Mouse (Mus musculus) intestine, embryonic 15.5 days (tissue): ENCODE data around the gene Acot7. TPM values are rescaled to one million over a fixed set of nuclear protein-coding genes. Genes with fewer than 3 reads are reported as not detected.

Experiments used
- ATAC-seq: fragments of 200-750 bp; cut with Nextera tagmentation; 2 replicates; pipeline ENCODE4 v1.8.0; 2017; ENCODE audit warnings: moderate TSS enrichment, moderate library complexity
- H3K27ac ChIP-seq: fragments of 300-500 bp; sonication (generic); 2 replicates; pipeline ENCODE4 v1.5.1; 2015; ENCODE audit warnings: mild to moderate bottlenecking, inconsistent platforms
- H3K27me3 ChIP-seq: fragments of 300-500 bp; sonication (generic); replicated peaks from 2 replicates; pipeline ENCODE4 v1.6.1; 2015; ENCODE audit warnings: inconsistent platforms
- H3K36me3 ChIP-seq: fragments of 300-500 bp; sonication (generic); 2 replicates; pipeline ENCODE4 v1.6.1; 2015; ENCODE audit warnings: inconsistent platforms
- H3K4me1 ChIP-seq: fragments of 300-500 bp; sonication (generic); replicated peaks from 2 replicates; pipeline ENCODE4 v1.6.1; 2015; ENCODE audit warnings: inconsistent platforms
- H3K4me2 ChIP-seq: fragments of 300-500 bp; sonication (generic); replicated peaks from 2 replicates; pipeline ENCODE4 v1.6.1; 2015; ENCODE audit warnings: mild to moderate bottlenecking, inconsistent platforms
- H3K4me3 ChIP-seq: fragments of 300-500 bp; sonication (generic); replicated peaks from 2 replicates; pipeline ENCODE4 v1.5.1; 2015; ENCODE audit warnings: inconsistent platforms
- H3K9ac ChIP-seq: fragments of 300-500 bp; sonication (generic); 2 replicates; pipeline ENCODE4 v1.6.1; 2015; ENCODE audit warnings: inconsistent platforms
- H3K9me3 ChIP-seq: fragments of 300-500 bp; sonication (generic); 2 replicates; pipeline ENCODE4 v1.6.1; 2016; ENCODE audit warnings: inconsistent platforms
- WGBS: fragments of 180-500 bp; shearing (Covaris S2); methylation state at CpG from one replicate; pipeline ENCODE4 v1.1.7; 2015; 5-methylcytosine and 5-hydroxymethylcytosine counted together
- polyA plus RNA-seq: library from polyadenylated mRNA; unstranded; fragments of >200 nt; fragmentation: Nextera tagmentation; extraction: Ambion mirVana; gene quantifications from 2 replicates; pipeline ENCODE4 v1.2.1, GENCODE M21; 2015

Gene Acot7
- polyA plus RNA-seq, 1 experiment from 2014 or later = 57.8 TPM

GRCm38 (mm10) chr4:152202905-152203304, 25.0 kb downstream of the Acot7 start:
- H3K9ac ChIP-seq = no peak overlapping the region
- 0 out of 2 replicates have a peak, but pooled peaks cover 2% of the 10 kb centered on the region for H3K36me3 ChIP-seq
- H3K4me3 ChIP-seq = no peak overlapping the region
- peaks cover 19% of the 10 kb centered on the region for H3K4me1 ChIP-seq
- H3K9me3 ChIP-seq = no peaks in the 10 kb centered on the region
- H3K4me2 ChIP-seq = no peak overlapping the region
- no peak; the same call in 1 of the 2 replicates for ATAC-seq
- WGBS = 60% methylated on average over 3 of the region's 3 CpGs
- H3K27ac ChIP-seq = no peak overlapping the region
- H3K27me3 ChIP-seq = no peaks in the 10 kb centered on the region

DNA sequence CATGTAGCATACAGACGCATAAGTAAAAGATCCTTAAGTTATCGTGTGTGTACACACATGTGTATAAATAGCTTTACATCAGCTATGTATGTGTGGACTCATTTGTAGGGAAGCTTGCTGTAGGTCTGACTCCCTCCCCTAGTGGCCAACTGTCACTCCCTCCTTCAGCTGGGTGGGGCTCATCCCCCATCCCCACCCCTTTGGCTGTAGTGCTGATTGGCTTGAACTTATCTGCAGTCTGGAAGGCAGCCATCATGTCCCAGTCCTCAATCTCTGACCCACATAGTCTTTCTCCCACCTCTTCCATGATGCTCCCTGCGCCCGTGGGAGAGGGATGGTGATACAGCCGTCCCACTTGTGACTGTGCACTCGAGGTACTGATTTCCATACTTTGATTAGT, 26.7 kb downstream of the Acot7 start:
- 0 out of 2 replicates have a peak, but pooled peaks cover 2% of the 10 kb centered on the region for H3K36me3 ChIP-seq
- ATAC-seq = no peak
- H3K9ac ChIP-seq = no peak overlapping the region
- H3K9me3 ChIP-seq = no peaks in the 10 kb centered on the region
- H3K27ac ChIP-seq = no peak overlapping the region
- H3K4me2 ChIP-seq = no peak overlapping the region
- no peaks in the 10 kb centered on the region for H3K27me3 ChIP-seq
- H3K4me3 ChIP-seq = no peak overlapping the region
- WGBS = 85% methylated on average over 6 of the region's 6 CpGs
- peaks cover 19% of the 10 kb centered on the region for H3K4me1 ChIP-seq

GRCm38 (mm10) chr4:152206199-152206598, 28.3 kb downstream of the Acot7 start:
- 57% methylated on average over 6 of the region's 6 CpGs for WGBS
- Histone ChIP-seq H3K36me3 (0 out of 2 replicates have a peak, but pooled peaks cover 2% of the 10 kb centered on the region), H3K27ac (no peak overlapping the region), H3K4me2 (no peak overlapping the region), H3K27me3 (no peaks in the 10 kb centered on the region), H3K4me3 (no peak overlapping the region), H3K9ac (no peak overlapping the region), H3K4me1 (peaks cover 9% of the 10 kb centered on the region), H3K9me3 (no peaks in the 10 kb centered on the region)
- no peak for ATAC-seq

DNA sequence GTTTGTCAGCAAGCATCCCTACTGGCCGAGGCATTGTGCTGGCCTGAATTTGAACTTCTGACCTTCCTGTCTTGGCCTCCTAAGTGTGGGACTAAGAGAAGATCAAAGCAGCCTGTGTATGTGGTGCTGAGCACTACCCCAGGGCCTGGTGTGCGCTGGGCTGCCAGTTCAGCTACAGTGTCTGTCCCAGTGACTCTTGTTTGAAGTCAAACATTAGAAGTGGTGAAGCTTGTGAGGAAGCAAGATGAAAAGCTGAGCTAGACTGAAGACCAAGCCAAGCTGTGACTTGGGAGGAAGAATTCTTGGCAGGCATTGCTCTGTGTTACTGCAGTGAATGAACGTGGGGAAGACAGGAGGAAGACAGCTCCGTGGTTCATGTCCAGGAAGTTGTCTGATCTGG, 31.7 kb downstream of the Acot7 start:
- Histone ChIP-seq H3K27ac (no peak overlapping the region), H3K4me2 (no peak overlapping the region), H3K9ac (no peak overlapping the region), H3K4me1 (peaks cover 5% of the 10 kb centered on the region), H3K36me3 (0 out of 2 replicates have a peak, but pooled peaks cover 2% of the 10 kb centered on the region), H3K4me3 (no peak overlapping the region), H3K27me3 (no peaks in the 10 kb centered on the region), H3K9me3 (no peaks in the 10 kb centered on the region)
- 47% methylated on average over 4 of the region's 4 CpGs for WGBS
- ATAC-seq = no peak

- Histone ChIP-seq H3K4me3 (no peak overlapping the region), H3K4me1 (peaks cover 10% of the 10 kb centered on the region), H3K27ac (no peak overlapping the region), H3K9ac (no peak overlapping the region), H3K4me2 (no peak overlapping the region), H3K9me3 (no peaks in the 10 kb centered on the region), H3K27me3 (no peaks in the 10 kb centered on the region), H3K36me3 (0 out of 2 replicates have a peak, but pooled peaks cover under 1% of the 10 kb centered on the region)
- WGBS = 61% methylated on average over 6 of the region's 6 CpGs
- peak; percentile 35 for ATAC-seq
These were observed 34.2 kb downstream of the Acot7 start for GRCm38 (mm10) chr4:152212091-152212505.

DNA sequence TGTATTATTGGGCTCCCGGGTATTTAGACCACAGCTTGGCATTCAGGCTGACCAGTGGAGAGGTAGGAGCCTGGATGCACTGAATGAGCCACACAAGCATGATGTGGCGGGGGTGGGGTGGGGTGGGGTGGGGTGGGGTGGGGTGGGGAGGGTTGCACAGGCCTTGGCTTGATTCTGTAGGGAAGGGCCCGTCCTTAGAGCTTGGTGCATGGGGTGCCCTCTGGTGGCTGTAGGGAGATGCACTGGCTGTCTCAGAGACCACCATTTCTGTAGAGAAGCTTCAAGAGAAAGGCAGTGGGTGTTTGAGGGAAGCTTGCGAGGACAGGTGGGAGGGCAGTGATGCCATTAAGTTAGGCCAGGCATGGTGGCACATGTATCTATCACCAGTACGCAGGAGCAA, 34.6 kb downstream of the Acot7 start:
- no peak overlapping the region for H3K4me3 ChIP-seq
- 41% methylated on average over 5 of the region's 5 CpGs for WGBS
- ATAC-seq = peak; percentile 20; the same call in 1 of the 2 replicates
- no peaks in the 10 kb centered on the region for H3K36me3 ChIP-seq
- H3K9ac ChIP-seq = no peak overlapping the region
- no peaks in the 10 kb centered on the region for H3K27me3 ChIP-seq
- no peak overlapping the region for H3K27ac ChIP-seq
- H3K9me3 ChIP-seq = no peaks in the 10 kb centered on the region
- H3K4me1 ChIP-seq = peaks cover 10% of the 10 kb centered on the region
- H3K4me2 ChIP-seq = no peak overlapping the region

DNA sequence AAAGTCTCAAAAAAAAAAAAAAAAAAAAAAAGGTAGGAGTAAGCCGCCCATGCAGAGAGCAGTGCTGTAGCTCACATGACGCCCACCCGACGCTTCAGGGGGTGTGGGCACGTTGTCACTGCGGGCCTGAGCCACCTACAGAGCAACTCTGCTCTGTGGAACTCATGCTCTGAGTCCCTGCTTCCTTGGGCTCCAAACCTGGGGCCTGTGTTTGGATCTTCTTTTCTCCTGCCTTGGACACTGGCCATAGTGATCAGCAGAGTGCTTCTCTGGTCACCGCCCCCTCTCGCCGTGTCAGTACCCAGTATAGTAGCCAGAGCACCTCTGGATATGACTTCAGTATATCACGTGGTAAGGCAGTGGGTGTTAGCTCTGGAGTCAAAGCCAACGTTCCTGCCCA, 35.0 kb downstream of the Acot7 start:
- no peak for ATAC-seq
- no peaks in the 10 kb centered on the region for H3K27me3 ChIP-seq
- no peaks in the 10 kb centered on the region for H3K9me3 ChIP-seq
- WGBS = 60% methylated on average over 11 of the region's 11 CpGs
- no peak overlapping the region for H3K4me3 ChIP-seq
- no peak overlapping the region for H3K27ac ChIP-seq
- H3K9ac ChIP-seq = no peak overlapping the region
- no peaks in the 10 kb centered on the region for H3K36me3 ChIP-seq
- no peak overlapping the region for H3K4me2 ChIP-seq
- peaks cover 10% of the 10 kb centered on the region for H3K4me1 ChIP-seq

DNA sequence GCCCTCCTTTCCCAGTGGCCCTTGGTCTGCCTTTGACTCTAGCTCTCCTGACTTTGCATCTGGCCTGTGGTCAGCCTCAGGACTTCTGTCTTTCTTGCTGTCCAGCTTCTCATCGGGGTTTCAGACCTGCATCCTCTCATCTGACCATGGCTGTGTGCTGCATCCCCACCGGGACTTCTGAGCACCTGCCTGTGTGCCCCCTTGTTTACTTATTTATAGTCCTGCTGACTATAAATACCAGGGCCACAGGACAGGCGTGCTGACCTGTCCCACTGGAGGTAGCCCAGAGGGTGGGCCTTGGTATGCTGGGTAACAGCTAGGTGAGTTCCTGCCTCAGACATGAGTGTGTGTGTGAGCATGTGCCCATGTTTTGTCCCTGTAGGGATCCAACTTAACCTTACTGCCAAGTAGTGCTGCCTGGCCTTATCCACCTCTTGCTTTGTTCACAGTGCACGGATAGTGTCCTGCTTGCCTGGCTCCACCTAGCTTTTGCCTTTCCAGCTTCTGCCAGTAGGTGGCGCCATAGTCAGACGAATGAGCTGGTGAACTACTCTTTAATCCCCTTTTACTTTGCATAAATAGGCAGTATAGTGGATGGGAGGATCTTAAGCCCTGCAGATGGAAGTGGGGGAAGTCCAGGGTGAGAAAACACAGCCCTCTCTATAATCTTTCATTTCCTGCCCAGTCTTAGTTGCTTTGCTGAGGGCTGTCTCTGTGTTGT, 36.0 kb downstream of the Acot7 start:
- H3K4me3 ChIP-seq = no peak overlapping the region
- H3K27ac ChIP-seq = no peak overlapping the region
- no peaks in the 10 kb centered on the region for H3K27me3 ChIP-seq
- no peak overlapping the region for H3K9ac ChIP-seq
- H3K4me1 ChIP-seq = peaks cover 10% of the 10 kb centered on the region
- H3K4me2 ChIP-seq = peak overlapping the region; percentile 38
- 30% methylated on average over 6 of the region's 6 CpGs for WGBS
- ATAC-seq = peak; percentile 48
- H3K36me3 ChIP-seq = no peaks in the 10 kb centered on the region
- no peaks in the 10 kb centered on the region for H3K9me3 ChIP-seq

DNA sequence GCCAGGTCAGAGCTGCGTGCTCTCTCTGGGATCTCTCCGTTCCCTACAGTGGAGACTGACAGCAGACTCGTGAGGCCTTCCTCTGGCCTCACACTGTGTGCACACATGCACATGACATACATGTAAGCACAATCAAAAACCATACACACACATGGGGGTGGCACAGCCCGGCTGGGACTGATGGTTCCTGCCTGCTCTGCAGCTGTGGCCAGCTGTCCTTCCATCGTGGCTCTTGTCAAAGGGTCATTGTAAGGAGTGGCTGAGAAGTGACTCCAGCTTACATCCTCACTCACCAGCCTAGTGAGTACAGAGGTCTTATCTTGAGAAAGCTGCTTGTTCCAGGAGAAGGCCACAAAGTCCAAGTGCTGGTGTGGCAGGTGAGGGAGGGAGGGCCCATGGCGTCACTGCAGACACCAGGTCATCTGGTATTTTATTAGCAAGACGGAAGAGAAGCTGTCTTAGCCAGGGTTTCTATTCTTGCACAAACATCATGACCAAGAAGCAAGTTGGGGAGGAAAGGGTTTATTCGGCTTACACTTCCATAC, 37.0 kb downstream of the Acot7 start:
- peak overlapping the region; percentile 57 for H3K27ac ChIP-seq

DNA sequence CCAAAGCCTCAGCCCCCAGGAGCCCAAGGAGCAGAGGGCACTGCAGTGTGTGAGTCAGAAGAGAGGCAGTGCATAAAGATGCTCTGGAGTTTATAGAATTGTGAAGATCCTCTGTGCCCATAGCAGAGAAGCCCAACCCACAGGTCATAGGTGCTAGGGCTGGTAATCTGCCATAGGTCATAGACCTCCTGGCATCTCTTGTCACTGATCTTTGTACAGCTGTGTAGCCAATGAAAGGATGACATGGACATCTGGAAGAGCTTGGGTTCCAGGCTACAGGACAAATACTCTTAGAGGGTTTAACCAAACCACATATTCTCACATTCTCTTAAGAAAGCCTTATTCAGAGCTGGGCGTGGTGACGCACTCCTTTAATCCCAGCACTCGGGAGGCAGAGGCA, 41.7 kb downstream of the Acot7 start:
- H3K9me3 ChIP-seq = no peaks in the 10 kb centered on the region
- no peak for ATAC-seq
- H3K9ac ChIP-seq = no peak overlapping the region
- no peak overlapping the region for H3K27ac ChIP-seq
- H3K4me2 ChIP-seq = no peak overlapping the region
- no peaks in the 10 kb centered on the region; the same call in 1 of the 2 replicates for H3K36me3 ChIP-seq
- peaks cover 23% of the 10 kb centered on the region for H3K4me1 ChIP-seq
- H3K27me3 ChIP-seq = no peaks in the 10 kb centered on the region
- no peak overlapping the region for H3K4me3 ChIP-seq
- 95% methylated on average over 3 of the region's 3 CpGs for WGBS

More for the DNA sequence above, 37.0 kb downstream of the Acot7 start:
- Histone ChIP-seq H3K4me2 (no peak overlapping the region; the same call in 1 of the 2 replicates), H3K27me3 (no peaks in the 10 kb centered on the region), H3K9ac (no peak overlapping the region), H3K4me1 (peaks cover 10% of the 10 kb centered on the region), H3K9me3 (no peaks in the 10 kb centered on the region), H3K4me3 (no peak overlapping the region), H3K36me3 (no peaks in the 10 kb centered on the region)
- ATAC-seq = peak; percentile 85
- WGBS = 62% methylated on average over 8 of the region's 8 CpGs

DNA sequence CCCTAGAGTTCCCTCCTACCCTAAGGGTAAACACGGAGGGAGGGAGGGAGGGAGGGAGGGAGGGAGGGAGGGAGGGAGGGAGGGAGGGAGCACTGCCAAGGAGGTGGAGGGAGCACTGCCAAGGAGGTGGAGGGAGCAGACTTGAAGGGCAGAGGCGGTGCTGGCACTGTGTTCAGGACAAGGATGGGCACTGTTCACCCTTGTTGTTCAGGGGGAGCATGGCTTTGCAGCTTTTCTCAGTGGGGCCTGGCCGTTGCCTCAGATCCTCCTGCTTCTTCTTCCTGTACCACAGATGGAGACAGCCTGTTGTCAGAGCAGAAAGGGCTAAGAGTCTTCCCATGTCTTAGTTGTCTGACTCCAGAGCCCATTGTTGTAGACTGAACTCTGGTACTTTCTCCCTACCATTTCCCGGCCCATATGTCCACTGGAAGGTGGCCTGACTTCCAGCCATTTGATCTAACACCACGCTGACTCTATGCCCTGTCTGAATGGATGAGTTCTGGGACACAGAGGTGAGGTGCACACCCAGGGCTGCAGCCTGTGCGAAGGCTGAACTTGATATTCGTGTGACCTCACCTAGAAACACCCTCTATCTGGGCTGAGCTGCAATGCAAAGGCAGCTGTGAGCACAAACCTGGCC, 43.0 kb downstream of the Acot7 start:
- peak; percentile 43 for ATAC-seq
- WGBS = 58% methylated on average over 7 of the region's 7 CpGs

DNA sequence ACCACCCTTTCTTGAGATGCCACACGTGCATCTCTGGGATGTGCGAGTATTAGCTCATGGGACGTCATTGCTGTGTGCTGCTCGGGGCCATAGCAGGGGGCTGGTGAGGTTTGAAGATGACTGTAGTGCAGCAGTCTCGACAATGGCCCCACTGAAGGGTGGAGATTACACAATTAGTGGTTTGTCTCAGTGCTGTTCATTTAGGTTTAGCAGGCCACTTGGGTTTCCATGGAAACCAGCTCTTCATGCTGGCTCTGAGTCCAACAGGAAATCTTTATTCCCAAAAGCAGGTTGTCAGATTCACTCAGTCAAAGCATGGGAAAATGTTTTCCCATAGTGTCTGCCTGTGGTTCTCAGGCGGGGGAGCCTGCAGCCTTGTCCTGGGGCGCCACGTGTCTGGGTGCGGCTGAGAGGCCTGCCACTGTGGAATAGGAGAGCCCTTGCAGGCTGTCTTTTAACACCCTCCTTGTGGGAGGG, 43.5 kb downstream of the Acot7 start:
- no peaks in the 10 kb centered on the region; the same call in 1 of the 2 replicates for H3K36me3 ChIP-seq
- H3K4me3 ChIP-seq = no peak overlapping the region
- 27% methylated on average over 9 of the region's 9 CpGs for WGBS
- no peaks in the 10 kb centered on the region for H3K27me3 ChIP-seq
- no peak overlapping the region for H3K9ac ChIP-seq
- H3K27ac ChIP-seq = 0 out of 2 replicates have a peak overlapping the region, but pooled peaks have one; percentile 40
- ATAC-seq = peak; percentile 66
- H3K9me3 ChIP-seq = no peaks in the 10 kb centered on the region
- peaks cover 17% of the 10 kb centered on the region for H3K4me1 ChIP-seq
- no peak overlapping the region for H3K4me2 ChIP-seq

More for the DNA sequence above, 43.0 kb downstream of the Acot7 start:
- Histone ChIP-seq H3K4me2 (no peak overlapping the region), H3K27ac (0 out of 2 replicates have a peak overlapping the region, but pooled peaks have one; percentile 2), H3K4me1 (peaks cover 17% of the 10 kb centered on the region), H3K9me3 (no peaks in the 10 kb centered on the region), H3K4me3 (no peak overlapping the region), H3K36me3 (no peaks in the 10 kb centered on the region; the same call in 1 of the 2 replicates), H3K9ac (no peak overlapping the region), H3K27me3 (no peaks in the 10 kb centered on the region)
